Mouse (Mus musculus) lung, postnatal 0 days (tissue): ENCODE data around the gene Higd1c.

ENCODE experiments used
- CTCF ChIP-seq: IDR thresholded peaks from 2 replicates; pipeline ENCODE4 v1.5.1; 2016; ENCODE audit warnings: antibody characterized with exemption, mild to moderate bottlenecking
- EP300 ChIP-seq: IDR thresholded peaks from 2 replicates; pipeline ENCODE4 v1.6.1; 2016; ENCODE audit warnings: antibody characterized with exemption, mild to moderate bottlenecking, control low read depth

GRCm38 (mm10) chr15:100393016-100393415 is 28.7 kb downstream of the Higd1c start:
- TF ChIP-seq CTCF (no peak), EP300 (no peak)
